Mouse (Mus musculus) heart, adult 9 months (tissue): ENCODE measurements at regions not wholly inside any gene's neighbourhood (a gene's known extent, or its start where the extent isn't known, plus 50 kb on each side); places are given as distances from the start of the nearest gene placed in this dataset.

Experiments used
- DNase-seq, 2 experiments: peaks; one replicate each; pipeline ENCODE4 v3.0.0; 2022; ENCODE audit warnings: low spot score in 2 of 2

DNA sequence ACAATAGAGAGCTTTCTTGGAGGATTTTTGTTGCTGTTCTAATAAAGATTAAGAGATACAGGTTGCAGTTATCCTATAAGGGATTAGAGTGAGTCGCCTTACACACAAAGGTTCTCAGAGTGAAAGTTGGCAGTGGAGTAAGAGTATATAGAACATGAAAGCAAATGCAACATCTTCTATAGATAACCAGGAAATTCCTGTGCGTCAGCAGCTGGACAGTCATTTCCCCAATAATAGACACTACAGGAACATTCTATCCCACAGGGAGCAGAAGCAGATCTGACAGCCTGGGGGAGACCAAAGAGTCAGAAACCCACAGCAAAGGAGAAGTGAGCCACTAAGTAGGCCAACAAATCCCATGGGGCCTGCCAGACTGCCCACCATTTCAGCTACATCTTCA, 348.7 kb downstream of the Elavl2 start:
- DNase-seq: no peak

DNA sequence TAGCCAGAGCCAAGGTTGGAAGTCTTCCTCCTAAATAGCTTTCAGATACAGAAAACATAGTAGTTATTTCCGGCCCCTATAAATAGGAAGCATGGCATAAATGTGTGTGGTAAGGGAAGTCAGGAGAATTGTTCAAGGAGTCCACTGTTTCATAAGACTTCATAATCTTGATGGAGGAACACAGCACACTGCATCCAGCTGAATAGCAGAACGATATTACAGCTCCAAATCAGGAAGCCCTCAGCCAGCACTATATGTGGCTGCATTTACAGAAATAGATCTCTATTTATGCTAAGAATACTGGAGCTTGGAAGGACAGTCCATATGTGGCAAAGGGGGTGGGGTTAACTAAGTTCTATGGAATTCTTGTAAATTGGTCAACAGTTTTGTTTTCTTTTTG, 371.1 kb downstream of the Elavl2 start:
- DNase-seq: no peak

DNA sequence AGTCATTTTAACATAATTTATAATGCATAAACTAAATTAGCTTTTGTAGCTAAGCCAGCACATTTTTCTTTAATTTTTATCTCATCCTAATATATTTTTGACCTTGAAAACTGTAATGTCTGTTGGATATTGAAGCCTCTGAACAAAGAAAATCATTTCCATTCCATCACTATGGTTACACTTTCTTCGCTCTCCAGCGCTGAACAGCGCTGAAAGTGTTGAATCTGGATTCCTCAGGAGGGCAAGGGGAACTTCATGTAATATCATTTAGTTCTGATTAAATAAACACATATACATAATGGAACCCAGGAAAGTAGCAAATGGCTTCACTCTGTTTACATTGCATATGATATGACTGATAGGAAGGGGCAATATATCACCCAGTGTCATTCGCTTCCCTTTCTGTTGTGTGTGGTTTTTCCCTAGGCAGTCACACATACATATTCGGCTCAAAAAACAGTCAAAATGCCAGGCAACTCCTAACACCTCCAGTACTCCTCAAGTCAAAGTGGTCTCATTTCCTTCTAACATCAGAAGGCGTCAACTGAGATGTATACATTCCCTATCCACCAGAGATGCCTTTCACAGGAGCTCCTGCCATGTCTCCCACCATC, 372.5 kb downstream of the Elavl2 start:
- DNase-seq: no peak

DNA sequence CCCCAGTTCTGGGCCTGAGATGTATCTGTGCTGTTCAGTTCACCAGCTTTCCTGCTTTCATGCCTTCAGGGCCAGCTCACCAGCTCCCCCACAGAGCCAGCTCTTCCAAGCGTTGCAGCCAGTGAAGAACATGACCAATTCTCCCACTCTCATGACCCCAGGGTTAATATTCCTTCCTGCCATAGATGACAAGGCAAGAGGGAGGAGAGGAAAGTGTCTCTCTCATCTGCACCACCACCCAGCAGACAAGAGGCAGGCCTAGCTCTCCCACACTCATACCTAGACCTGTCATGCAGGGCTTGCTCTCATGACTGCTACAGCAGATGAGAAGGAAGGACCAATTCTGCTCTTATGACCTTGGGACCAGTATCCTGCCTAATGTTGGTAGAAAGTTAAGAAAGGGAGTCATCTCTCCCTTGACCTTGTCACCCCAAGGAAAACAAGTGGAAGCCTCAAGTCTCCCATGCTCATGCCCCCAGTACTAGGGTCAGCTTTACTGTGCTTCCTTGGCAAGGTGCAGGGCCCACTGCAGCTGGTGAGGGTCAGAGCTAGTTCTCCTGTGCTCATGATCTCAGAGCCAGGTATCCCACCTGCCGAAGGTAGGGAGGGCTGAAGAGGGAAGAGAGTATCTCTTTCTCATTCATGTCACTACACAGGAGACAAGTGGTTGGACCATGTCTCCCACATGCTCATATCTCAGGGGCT, 404.0 kb downstream of the Elavl2 start:
- no peak for DNase-seq

DNA sequence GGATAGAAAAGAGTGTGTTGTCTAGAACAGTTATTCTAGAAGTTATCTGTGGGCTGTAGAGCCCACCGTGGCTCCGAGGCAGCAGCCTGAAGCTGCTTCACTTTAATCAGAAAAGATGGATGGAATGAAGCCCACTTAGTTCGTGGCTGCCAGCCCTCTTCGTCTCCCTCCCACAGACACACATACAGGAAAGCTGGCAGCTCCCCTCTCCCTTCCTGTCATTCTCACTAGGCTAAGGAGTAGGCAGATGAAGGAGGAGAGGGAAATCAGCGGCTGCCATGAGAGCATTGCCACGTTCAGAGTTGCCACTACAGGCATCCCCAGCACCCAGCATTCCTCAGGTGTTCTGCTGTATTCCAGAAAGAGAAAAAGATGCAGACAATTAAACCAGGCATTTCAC, 435.9 kb downstream of the Elavl2 start:
- DNase-seq: no peak

DNA sequence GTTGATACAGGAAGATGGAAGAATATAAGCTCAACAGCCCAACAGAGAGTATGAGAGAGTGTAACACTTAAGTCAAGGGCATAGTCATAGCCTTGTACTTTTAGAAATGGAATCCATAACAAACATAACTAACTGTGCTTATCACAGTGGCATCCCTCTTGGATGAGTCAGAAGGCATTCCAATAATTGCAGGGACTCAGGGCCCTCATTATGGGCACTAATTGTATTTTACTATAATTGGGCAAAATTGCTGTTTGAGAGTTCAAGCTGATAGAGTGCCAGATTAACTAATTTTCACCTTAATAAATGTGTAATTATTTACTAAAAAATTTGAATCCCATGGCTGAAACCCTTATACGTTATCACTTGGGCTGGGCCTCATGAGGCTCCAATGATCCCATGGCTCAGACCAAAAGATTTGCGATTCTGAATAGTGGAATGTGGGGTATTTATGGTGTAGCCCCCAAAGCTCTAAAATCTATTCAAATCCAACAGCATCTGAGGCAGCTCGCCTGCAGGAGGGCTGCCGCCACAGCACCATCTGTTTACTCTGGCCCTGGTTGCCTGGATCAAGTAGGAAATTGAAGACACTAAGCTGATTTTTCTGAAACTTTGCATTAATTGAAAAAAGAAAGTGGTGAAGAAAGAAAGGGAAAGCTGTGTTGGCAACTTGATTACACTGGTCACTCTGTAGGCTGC, 456.7 kb downstream of the Elavl2 start:
- DNase-seq: no peak

DNA sequence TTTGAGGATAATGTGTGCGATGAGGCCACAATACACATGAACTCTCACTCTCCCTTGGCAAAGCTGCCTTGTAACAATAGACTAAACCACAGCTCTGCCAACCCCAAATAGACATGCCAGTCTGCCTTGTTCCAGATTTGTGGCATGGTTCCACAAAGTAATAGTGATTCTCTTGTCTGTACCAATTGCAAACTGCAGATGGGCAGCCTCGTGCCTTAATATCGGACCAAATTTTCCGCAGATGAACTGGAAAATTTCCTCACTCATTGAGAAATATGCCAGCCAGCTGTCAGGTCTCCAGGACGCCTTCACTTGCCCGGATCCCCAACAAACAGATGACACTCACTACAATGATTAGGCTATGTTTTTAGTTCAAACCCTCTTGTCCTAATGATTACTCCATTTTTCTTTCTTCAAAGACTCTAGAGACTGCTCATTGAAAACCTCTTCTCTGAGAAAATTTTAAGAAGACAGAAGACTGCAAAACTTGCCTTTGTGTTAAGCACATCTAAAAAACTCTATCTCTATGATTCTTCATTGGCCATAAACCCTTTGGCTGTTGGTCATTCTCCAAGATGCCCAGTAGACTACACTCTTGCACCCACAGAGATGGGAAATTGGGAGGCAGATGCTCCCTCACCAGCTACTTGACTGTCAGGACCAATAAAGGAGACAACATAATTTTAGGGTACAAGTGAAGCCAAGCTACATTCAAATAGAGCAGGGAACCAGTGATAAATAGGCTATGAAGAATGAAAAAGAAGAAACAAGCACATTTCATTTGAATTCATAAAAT, 483.1 kb downstream of the Elavl2 start:
- DNase-seq: no peak

DNA sequence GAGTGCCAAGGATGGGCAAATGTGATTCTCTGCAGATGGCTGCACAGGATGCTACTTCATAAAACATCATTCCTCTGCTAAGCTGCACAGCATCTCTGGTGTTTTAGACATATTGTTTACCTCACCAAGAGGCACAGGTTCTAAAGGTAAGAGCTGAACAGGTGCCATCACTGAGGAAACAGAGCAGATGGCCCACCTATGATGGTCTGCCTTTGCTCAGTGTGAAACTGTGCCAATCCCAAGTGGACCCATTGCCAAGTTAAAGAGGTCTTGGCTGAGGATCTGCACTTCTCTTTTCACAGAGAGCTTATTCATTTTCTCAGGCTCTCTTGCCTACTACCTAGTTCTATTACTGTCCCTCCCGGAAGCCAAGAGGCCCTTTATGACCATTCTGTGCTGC, 494.3 kb downstream of the Elavl2 start:
- DNase-seq: no peak

DNA sequence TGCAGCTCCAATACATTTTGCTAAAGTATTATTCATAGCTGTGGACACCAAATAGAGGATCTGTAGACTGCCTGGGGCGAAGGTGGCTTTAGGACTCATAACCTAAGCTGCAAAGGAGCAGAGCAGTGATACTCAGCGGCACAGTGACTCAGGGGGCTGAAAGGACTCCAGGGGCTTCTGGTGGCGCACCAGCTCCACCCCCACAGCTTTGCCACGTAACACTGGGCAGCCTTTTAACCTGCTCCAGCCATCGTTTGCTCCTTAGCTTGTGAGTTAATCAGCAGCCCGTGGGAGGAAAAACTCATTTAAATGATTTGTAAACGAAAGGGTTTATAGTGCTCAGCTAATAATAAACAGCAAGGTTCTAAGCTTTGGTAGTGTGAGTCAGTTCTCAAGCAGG, 532.4 kb downstream of the Elavl2 start:
- DNase-seq: no peak

DNA sequence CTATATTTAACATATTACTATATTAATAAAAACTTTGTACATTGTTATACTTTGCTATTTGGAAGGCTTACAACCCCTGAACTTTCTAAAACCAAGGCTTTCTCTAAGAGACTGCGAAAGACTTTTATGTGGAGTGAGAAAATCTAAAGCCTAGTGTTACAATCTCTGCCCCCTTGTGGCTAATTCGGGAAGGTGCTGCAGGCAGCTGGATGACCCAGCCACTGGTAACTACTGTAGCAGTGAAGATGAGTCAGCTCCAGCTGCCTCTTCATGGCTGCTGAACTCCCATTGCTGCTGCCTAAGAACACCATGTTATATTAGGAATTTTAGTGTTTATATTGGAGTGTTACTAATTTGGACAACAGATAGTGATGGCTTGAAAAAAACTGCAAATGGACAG, 539.7 kb downstream of the Elavl2 start:
- no peak for DNase-seq

DNA sequence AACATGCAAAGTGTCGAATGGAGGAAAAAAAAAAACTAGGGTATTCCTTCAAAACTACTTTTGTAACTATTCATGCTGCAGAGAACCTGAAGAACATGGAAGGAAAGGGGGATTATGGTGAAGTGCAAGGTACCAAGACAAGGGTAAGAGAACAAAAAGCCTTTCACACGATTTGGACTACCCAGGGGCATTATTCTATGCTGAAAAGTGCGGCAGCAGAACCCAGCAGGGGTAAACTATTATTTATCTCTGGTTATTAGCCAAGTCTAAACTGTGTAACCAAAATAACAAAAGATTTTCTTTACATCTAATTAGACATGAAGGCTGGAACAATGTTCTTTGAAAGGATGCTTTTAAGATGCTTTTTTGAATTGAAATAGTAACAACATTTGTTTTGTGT, 560.8 kb downstream of the Elavl2 start:
- no peak for DNase-seq

DNA sequence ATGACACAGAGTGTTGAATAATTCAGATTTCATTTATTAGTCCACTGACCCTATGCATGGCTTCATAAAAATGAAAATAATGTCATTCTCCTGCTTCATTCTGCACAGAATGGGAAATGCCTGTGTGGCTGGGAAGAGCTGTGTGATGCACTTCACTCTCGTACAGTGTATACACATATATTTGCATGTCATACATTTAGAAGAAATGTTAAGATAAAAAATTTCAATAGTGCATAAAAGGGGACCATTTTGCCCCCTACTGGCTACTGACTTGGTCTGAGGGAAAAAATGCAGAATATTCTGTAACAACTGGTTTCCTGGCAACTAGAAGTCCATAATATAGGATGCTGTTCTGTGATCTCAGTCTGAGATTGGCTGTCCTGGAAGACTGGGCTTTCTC, 580.5 kb downstream of the Zfp352 start:
- DNase-seq: no peak

DNA sequence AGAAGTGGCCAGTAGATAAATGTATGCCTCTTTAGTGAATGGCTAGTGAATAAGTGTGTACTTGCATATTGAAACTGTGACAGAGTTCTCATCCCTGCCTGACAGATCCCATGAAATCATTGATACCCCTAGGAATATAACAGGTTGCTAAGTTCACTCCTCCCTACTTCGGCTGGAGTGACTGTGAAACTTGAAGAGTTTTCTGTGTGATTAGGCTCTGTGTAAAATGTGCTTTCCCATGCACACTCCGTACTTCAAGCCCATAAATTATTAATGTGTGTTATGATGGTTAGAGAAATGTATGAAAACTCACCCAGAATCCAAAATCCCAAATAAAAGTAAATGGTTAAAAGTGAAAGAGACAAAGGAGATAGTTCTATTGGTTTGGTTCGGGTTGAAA, 580.0 kb downstream of the Zfp352 start:
- DNase-seq: no peak

DNA sequence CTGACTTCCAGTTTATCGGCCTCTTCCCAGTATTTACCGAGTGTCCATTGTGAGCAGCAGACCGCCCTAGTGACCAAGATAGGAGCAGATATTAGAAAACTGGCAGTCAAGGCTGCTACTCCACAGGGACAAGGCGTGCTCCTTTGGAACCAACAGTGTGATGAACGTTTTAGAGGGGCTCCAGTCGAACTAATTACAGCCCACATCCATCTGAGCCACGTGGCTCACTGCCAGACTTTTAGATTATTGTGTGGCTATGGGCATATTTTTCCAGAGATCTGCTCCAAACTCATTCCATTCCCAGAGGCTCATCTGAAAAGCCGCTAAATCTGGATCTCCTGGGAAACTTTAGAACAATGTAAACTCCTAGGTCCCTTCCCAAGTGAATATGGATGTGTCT, 578.9 kb downstream of the Zfp352 start:
- no peak for DNase-seq
